Mouse (Mus musculus): Measurements from ENCODE around the gene Ttc7b. TPM values are rescaled to one million over a fixed set of nuclear protein-coding genes. Genes with fewer than 3 reads are reported as not detected.

Ttc7b gene
- polyA plus RNA-seq, 1 experiment from 2014 or later, result 2.2 TPM

DNA sequence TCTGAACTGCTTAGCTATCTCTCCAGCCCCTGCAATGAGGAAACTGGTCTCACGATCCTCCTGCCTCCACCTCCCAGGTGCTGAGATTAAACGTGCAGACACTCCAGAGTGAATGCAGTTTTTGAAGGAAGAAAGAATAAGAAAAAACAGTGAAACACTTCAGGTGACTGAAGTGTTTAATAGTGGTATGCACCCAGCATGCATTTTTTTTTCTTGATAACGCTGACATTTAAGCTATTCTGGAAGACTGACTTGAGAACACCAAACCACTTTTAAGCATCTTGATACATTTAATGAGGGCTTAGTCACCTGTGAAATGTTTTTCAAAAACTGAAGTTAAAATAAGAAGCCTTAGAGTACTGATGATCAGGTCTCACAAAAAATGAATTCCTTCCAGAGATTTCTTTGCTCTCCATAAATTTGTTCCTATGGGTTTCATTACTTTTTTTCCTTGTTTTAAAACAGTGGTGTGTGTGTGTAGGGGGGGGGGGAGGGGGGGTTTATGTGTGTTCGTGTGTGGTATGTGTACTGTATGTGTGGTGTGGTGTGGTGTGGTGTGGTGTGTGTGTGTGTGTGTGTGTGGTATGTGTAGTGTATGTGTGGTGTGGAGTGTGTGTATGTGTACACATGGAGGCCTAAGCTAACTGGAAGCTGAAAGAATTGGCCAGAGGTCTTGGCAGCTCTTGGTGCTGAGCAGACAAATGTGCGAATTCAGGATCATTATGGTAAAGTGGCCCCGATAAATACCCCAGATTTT lies 23.0 kb upstream of the Ttc7b start:
- Histone ChIP-seq H3K4me2 (ENCODE audit: low read depth, low read length) (no peak overlapping the region), H3K4me1 (ENCODE audit: insufficient read depth) (0 out of 2 replicates have a peak, but pooled peaks cover 2% of the 10 kb centered on the region), H3K27ac (ENCODE audit: low read depth) (no peak overlapping the region), H3K27me3 (ENCODE audit: insufficient read depth, low read length) (no peaks in the 10 kb centered on the region), H3K36me3 (replicated peaks; ENCODE audit: insufficient read depth, low read length) (no peaks in the 10 kb centered on the region), H3K9me3 (ENCODE audit: low read length) (no peaks in the 10 kb centered on the region), H3K4me3 (ENCODE audit: low read depth, low read length) (no peak overlapping the region), H3K9ac (replicated peaks) (no peak overlapping the region)
- 67% methylated on average over 6 of the region's 6 CpGs for WGBS (ENCODE audit: insufficient replicate concordance)
- ATAC-seq (no peak), DNase-seq (no peak)
- no peak for TF ChIP-seq EP300 (IDR thresholded peaks at IDR 0.05; ENCODE audit: low read depth)
- no peak for TF ChIP-seq CTCF (IDR thresholded peaks at IDR 0.05; ENCODE audit: low read depth)

DNA sequence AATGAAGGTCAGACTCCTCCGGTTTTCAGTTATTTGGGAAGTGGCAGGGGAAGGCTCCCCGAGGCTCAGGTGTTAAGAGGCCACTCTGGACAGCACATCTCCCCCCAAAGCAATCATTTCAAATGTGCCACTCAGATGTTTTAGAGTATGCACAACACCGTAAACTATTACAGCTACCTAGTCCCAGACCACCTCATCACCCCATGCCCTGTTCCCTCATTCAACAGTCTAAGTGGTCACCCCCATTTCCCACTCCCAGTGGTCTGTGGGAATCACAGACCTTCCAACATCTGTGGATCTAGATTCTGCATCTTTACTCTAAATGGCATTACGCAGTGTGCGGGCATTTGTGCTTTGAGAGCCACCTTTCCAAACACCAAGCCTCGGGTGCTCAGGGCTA lies 21.9 kb upstream of the Ttc7b start:
- no peaks in the 10 kb centered on the region for H3K36me3 ChIP-seq (replicated peaks; ENCODE audit: insufficient read depth, low read length)
- H3K9ac ChIP-seq (replicated peaks), result no peak overlapping the region
- no peak overlapping the region for H3K27ac ChIP-seq (ENCODE audit: low read depth)
- 77% methylated on average over 6 of the region's 6 CpGs for WGBS (ENCODE audit: insufficient replicate concordance)
- ATAC-seq (no peak), DNase-seq (no peak)
- no peak overlapping the region for H3K4me3 ChIP-seq (ENCODE audit: low read depth, low read length)
- H3K4me2 ChIP-seq (ENCODE audit: low read depth, low read length), result no peak overlapping the region
- H3K27me3 ChIP-seq (ENCODE audit: insufficient read depth, low read length), result no peaks in the 10 kb centered on the region
- H3K9me3 ChIP-seq (ENCODE audit: low read length), result no peaks in the 10 kb centered on the region
- 0 out of 2 replicates have a peak, but pooled peaks cover 3% of the 10 kb centered on the region for H3K4me1 ChIP-seq (ENCODE audit: insufficient read depth)
- TF ChIP-seq EP300 (IDR thresholded peaks at IDR 0.05; ENCODE audit: low read depth) (no peak), CTCF (IDR thresholded peaks at IDR 0.05; ENCODE audit: low read depth) (no peak)

DNA sequence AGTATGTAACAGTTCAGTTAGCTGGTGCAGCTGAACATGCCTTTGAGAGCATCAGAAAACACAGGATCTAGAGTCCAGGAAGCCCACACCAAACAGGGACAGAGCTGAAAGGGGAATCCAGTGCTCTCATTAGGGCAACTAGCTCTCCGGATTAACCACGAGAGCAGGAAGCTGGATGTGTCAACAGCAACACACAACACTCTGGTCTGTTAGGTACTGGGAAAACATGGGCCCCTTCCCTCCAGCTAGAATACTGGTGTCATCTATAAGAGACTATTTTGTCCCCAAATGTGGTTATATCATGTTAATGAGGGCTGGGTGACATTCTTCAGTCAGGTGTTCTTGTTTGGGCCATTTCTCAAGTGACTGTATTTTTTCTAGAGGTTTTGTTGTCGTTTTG lies 21.4 kb upstream of the Ttc7b start:
- TF ChIP-seq EP300 (IDR thresholded peaks at IDR 0.05; ENCODE audit: low read depth), result no peak
- no peak for TF ChIP-seq CTCF (IDR thresholded peaks at IDR 0.05; ENCODE audit: low read depth)
- Histone ChIP-seq H3K27me3 (ENCODE audit: insufficient read depth, low read length) (no peaks in the 10 kb centered on the region), H3K9ac (replicated peaks) (no peak overlapping the region), H3K9me3 (ENCODE audit: low read length) (no peaks in the 10 kb centered on the region), H3K36me3 (replicated peaks; ENCODE audit: insufficient read depth, low read length) (no peaks in the 10 kb centered on the region), H3K4me2 (ENCODE audit: low read depth, low read length) (no peak overlapping the region), H3K4me1 (ENCODE audit: insufficient read depth) (0 out of 2 replicates have a peak, but pooled peaks cover 3% of the 10 kb centered on the region), H3K4me3 (ENCODE audit: low read depth, low read length) (no peak overlapping the region), H3K27ac (ENCODE audit: low read depth) (no peak overlapping the region)
- no peak for ATAC-seq
- no peak for DNase-seq
- 33% methylated on average over 3 of the region's 3 CpGs for WGBS (ENCODE audit: insufficient replicate concordance)

DNA sequence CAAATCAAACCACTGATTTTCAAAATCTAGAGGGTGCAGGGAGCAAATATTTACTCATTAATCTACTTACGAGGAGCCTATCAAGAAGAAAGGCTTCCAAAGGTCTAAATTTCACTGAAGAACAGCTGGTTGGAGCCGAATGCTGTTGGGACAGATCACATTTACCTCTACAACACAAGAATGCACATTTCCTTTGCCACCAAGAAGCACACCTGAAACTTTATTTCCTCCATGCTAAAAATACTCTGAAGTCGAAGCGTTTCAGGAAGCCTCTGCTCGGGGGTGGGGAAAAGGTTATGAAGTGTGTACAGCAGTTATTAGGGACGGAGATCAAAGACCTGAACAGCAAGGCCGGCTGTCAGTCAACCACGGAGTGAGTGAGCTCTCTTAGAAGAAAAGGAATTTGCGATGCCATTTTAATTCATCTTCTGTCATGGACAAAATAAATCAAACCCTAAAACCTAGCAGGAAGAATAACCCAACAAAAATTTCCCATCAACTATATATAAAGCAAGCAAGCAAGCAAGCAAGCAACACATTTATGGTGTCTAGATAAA lies 18.6 kb upstream of the Ttc7b start:
- Histone ChIP-seq H3K4me1 (ENCODE audit: insufficient read depth) (0 out of 2 replicates have a peak, but pooled peaks cover 3% of the 10 kb centered on the region), H3K36me3 (replicated peaks; ENCODE audit: insufficient read depth, low read length) (no peaks in the 10 kb centered on the region), H3K4me2 (ENCODE audit: low read depth, low read length) (no peak overlapping the region), H3K4me3 (ENCODE audit: low read depth, low read length) (no peak overlapping the region), H3K9ac (replicated peaks) (no peak overlapping the region), H3K27ac (ENCODE audit: low read depth) (no peak overlapping the region), H3K9me3 (ENCODE audit: low read length) (no peaks in the 10 kb centered on the region), H3K27me3 (ENCODE audit: insufficient read depth, low read length) (no peaks in the 10 kb centered on the region)
- DNase-seq (no peak), ATAC-seq (no peak)
- 26% methylated on average over 9 of the region's 9 CpGs for WGBS (ENCODE audit: insufficient replicate concordance)
- TF ChIP-seq CTCF (IDR thresholded peaks at IDR 0.05; ENCODE audit: low read depth), result no peak
- TF ChIP-seq EP300 (IDR thresholded peaks at IDR 0.05; ENCODE audit: low read depth), result no peak

DNA sequence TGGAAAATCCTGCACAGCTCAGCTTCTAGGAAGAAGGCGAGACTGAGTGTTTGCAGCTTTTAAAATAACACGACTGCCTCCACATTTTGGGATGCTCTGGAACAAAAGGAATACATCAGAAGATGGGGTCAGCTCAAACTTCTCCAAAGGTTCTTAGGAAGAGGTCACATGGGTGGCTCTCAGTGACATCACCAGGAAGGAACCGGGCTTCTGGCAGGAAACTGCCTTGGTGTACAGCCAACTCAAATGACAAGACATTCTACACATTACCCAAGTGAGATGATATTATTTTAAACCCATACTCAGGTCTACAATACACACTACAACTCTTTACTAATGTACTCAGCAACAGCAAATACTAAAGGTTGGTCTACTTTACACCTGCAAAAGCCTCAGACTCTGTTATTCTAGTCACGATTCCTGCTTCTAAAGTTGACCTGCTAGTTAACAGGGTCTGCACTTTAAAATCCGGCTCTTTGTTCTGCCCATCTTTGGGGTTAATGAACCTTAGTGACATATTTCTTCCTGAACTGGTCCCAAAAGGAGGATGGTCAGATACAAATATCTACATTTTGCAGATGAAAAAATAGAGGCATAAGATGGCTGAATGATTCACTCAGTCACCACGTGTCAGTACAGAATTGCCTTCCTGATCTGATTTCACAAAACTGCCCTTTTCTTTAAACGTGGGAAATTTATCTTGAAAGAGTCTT lies 18.0 kb upstream of the Ttc7b start:
- Histone ChIP-seq H3K36me3 (replicated peaks; ENCODE audit: insufficient read depth, low read length) (no peaks in the 10 kb centered on the region), H3K4me2 (ENCODE audit: low read depth, low read length) (no peak overlapping the region), H3K4me1 (ENCODE audit: insufficient read depth) (0 out of 2 replicates have a peak, but pooled peaks cover 3% of the 10 kb centered on the region), H3K27me3 (ENCODE audit: insufficient read depth, low read length) (no peaks in the 10 kb centered on the region), H3K9me3 (ENCODE audit: low read length) (no peaks in the 10 kb centered on the region), H3K27ac (ENCODE audit: low read depth) (no peak overlapping the region), H3K4me3 (ENCODE audit: low read depth, low read length) (no peak overlapping the region), H3K9ac (replicated peaks) (no peak overlapping the region)
- WGBS (ENCODE audit: insufficient replicate concordance), result 42% methylated on average over 7 of the region's 7 CpGs
- peak; percentile 38; the same call in 1 of the 2 replicates for ATAC-seq
- no peak for DNase-seq
- TF ChIP-seq EP300 (IDR thresholded peaks at IDR 0.05; ENCODE audit: low read depth) (no peak), CTCF (IDR thresholded peaks at IDR 0.05; ENCODE audit: low read depth) (no peak)

DNA sequence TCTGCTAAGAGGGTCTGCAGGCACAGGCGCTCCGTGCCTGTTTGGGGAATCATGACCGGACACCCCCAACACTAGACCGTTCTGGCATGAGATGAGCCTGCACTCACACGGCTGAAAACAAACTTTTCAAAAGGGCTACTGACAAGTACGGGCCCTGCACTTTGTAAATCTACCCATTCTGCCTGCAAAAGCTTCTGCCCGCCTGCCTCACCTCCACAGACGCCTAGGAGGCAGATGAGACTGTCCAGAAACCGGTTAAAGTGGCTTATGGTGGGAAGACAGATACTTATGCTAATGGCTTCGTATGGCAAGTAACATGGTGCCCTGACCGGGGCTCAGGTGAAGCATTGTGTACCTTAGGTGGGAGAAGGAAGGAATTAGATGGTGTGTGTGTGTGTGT lies 16.5 kb upstream of the Ttc7b start:
- TF ChIP-seq EP300 (IDR thresholded peaks at IDR 0.05; ENCODE audit: low read depth), result no peak
- TF ChIP-seq CTCF (IDR thresholded peaks at IDR 0.05; ENCODE audit: low read depth), result no peak
- Histone ChIP-seq H3K4me3 (ENCODE audit: low read depth, low read length) (no peak overlapping the region), H3K27me3 (ENCODE audit: insufficient read depth, low read length) (no peaks in the 10 kb centered on the region), H3K27ac (ENCODE audit: low read depth) (no peak overlapping the region), H3K9me3 (ENCODE audit: low read length) (no peaks in the 10 kb centered on the region), H3K4me2 (ENCODE audit: low read depth, low read length) (no peak overlapping the region), H3K36me3 (replicated peaks; ENCODE audit: insufficient read depth, low read length) (no peaks in the 10 kb centered on the region), H3K9ac (replicated peaks) (no peak overlapping the region), H3K4me1 (ENCODE audit: insufficient read depth) (0 out of 2 replicates have a peak, but pooled peaks cover 3% of the 10 kb centered on the region)
- ATAC-seq, result no peak
- DNase-seq, result no peak
- 75% methylated on average over 11 of the region's 11 CpGs for WGBS (ENCODE audit: insufficient replicate concordance)

All from liver, postnatal 0 days (tissue).